Mouse (Mus musculus): ENCODE results near the gene Kcnmb2. TPM values are rescaled to one million over a fixed set of nuclear protein-coding genes. Genes with fewer than 3 reads are reported as not detected.
A peak's percentile ranks its signal among the peaks of the same experiment; 100 is the strongest.

Gene Kcnmb2
- polyA plus RNA-seq (2015; fragmentation: Nextera tagmentation; extraction: Ambion mirVana): 0.52 and 0.56 TPM in 2 replicates

DNA sequence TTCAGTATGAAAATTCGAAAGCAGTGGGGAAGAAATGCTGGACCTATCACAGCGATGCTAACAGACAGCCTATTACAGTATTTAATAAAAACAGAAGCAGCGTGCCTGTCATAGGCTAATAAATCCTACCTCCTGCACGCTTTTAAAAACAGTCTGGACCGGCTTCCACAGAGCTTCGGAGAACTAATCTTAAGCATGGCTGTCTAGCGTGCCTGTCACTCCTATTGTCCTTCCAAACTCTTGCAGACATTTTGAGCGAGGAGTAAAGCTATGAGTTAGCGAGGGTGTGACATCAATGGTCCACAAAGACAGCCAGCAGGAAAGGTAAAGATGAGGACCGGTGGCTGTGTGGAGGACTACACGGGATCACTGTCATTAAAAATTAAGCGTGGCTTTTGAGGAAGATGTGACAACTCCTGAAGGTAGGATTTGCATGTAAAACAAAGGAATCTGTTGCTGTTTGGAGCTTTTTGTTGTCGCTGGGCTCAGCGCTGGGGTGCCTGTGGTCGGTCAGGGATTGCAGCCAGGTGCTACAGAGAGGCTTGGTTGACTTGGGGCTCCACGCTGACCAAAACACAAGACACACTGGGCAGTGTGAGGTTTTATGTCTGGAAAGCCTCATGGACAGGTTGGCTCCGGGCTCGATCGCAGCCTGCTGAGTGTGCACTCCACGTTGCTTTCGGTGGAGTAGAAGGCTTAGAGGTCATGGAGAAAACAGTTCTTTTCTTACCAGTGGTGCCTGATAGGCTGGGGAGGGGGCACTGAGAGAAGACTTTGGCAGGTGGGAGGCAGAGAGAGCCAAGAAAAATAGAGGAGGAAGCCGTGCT is at the start of gene Kcnmb2:
Gene Kcnmb2 (plus strand): TSS at position 4 of the 827 bp plus-strand sequence.
- H3K9me3 ChIP-seq: no peaks in the 10 kb centered on the region
- WGBS: 4% methylated on average over 22 of the region's 22 CpGs
- H3K4me2 ChIP-seq: peak within 1 kb of the TSS; percentile 53
- peaks cover 22% of the 10 kb centered on the region for H3K4me1 ChIP-seq
- H3K36me3 ChIP-seq: no peaks in the 10 kb centered on the region
- H3K4me3 ChIP-seq: peak within 1 kb of the TSS; percentile 18
- H3K9ac ChIP-seq: 0 out of 2 replicates have a peak within 1 kb of the TSS, but pooled peaks have one; percentile 11
- no peak for ATAC-seq (ENCODE audit: borderline replicate concordance, extremely low read depth, low FRiP score, low TSS enrichment)
- H3K27me3 ChIP-seq: no peaks in the 10 kb centered on the region
- no peak within 1 kb of the TSS for H3K27ac ChIP-seq

- no peak for ATAC-seq (ENCODE audit: borderline replicate concordance, extremely low read depth, low FRiP score, low TSS enrichment)
- Histone ChIP-seq H3K27ac (no peak overlapping the region), H3K27me3 (no peaks in the 10 kb centered on the region), H3K9ac (no peak overlapping the region), H3K4me1 (no peaks in the 10 kb centered on the region), H3K9me3 (no peaks in the 10 kb centered on the region), H3K36me3 (no peaks in the 10 kb centered on the region), H3K4me3 (no peak overlapping the region), H3K4me2 (no peak overlapping the region)
- 76% methylated on average over 5 of the region's 5 CpGs for WGBS
Observed at GRCm38 (mm10) chr3:31863522-31863921, 38.8 kb upstream of the Kcnmb2 start.

DNA sequence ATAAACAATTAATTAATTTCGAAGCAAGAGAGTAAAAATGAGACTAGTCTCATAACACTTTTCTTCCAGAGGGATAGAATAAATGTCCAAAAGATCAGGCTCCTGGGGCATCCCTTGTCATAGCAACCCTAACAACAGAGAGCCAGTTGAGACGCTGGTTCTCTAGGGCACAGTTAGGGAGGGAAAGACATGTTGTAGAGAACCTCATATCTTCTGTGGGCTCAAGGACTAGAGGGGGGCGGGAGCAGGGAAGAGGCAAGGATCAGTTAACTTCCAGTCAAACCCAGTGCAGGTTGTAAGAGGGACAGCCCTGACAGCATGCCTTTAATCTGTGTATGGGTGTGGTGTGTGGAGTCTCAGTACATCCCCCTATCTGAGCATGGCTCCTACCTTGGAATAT is 38.2 kb upstream of the Kcnmb2 start:
- no peak overlapping the region for H3K9ac ChIP-seq
- WGBS: 72% methylated on average over 3 of the region's 3 CpGs

DNA sequence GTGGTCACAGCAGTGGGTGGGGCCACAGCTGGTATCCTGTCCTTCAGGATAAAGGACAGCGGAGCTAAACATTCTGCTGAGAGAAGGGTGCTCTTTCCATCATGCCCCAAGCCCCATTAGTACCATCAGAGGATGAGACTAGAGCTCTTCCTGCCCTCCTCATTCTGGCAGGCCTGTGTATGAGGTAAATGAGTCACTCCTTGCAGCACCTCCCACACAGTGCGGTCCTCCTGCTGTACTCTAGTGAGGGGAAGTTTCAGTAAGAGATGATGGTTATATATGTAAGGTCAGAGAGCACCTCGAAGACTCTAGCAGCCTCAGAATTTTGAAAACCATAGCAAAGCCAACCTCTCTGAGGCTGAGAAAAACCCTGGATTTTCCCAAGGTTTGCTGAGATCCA is 30.8 kb upstream of the Kcnmb2 start:
- ATAC-seq (ENCODE audit: borderline replicate concordance, extremely low read depth, low FRiP score, low TSS enrichment): no peak
- no peak overlapping the region for H3K9ac ChIP-seq
- no peak overlapping the region for H3K4me2 ChIP-seq
- H3K4me3 ChIP-seq: no peak overlapping the region
- H3K9me3 ChIP-seq: no peaks in the 10 kb centered on the region
- 77% methylated on average over 3 of the region's 3 CpGs for WGBS
- no peak overlapping the region for H3K27ac ChIP-seq
- H3K27me3 ChIP-seq: no peaks in the 10 kb centered on the region
- no peaks in the 10 kb centered on the region for H3K4me1 ChIP-seq
- H3K36me3 ChIP-seq: no peaks in the 10 kb centered on the region

More for the DNA sequence above, 38.2 kb upstream of the Kcnmb2 start:
- H3K27ac ChIP-seq: no peak overlapping the region
- H3K36me3 ChIP-seq: no peaks in the 10 kb centered on the region
- H3K4me1 ChIP-seq: no peaks in the 10 kb centered on the region
- H3K27me3 ChIP-seq: no peaks in the 10 kb centered on the region
- no peak for ATAC-seq (ENCODE audit: borderline replicate concordance, extremely low read depth, low FRiP score, low TSS enrichment)
- H3K4me3 ChIP-seq: no peak overlapping the region
- H3K4me2 ChIP-seq: no peak overlapping the region
- H3K9me3 ChIP-seq: no peaks in the 10 kb centered on the region

DNA sequence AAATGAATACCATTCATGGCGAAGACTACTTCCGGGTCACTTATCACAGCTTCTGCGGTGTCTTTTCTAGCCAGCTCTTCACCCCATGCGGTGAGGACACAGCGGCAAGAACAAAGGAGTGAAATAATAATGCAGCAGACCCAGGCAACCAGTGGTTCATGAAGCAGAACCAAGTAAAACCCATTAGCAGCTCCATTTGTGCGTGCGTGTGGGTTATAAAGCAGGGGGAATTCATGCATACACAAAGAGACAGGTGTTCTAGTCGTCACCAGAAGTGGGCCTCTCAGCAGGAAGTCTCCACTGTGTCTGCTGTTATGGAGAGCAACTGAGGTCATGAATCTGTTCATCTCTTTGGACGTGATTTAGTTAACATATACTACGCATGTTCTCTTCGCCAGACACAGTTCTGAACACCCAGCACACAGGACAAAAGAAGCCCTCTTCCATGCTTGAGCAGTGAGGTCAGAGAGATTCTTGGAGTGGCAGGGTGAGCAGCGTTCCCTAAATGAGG is 19.6 kb upstream of the Kcnmb2 start:
- Histone ChIP-seq H3K4me3 (no peak overlapping the region), H3K4me1 (no peaks in the 10 kb centered on the region), H3K27ac (no peak overlapping the region), H3K4me2 (no peak overlapping the region), H3K9me3 (no peaks in the 10 kb centered on the region), H3K9ac (no peak overlapping the region), H3K27me3 (no peaks in the 10 kb centered on the region), H3K36me3 (no peaks in the 10 kb centered on the region)
- WGBS: 85% methylated on average over 12 of the region's 12 CpGs
- no peak for ATAC-seq (ENCODE audit: borderline replicate concordance, extremely low read depth, low FRiP score, low TSS enrichment)

DNA sequence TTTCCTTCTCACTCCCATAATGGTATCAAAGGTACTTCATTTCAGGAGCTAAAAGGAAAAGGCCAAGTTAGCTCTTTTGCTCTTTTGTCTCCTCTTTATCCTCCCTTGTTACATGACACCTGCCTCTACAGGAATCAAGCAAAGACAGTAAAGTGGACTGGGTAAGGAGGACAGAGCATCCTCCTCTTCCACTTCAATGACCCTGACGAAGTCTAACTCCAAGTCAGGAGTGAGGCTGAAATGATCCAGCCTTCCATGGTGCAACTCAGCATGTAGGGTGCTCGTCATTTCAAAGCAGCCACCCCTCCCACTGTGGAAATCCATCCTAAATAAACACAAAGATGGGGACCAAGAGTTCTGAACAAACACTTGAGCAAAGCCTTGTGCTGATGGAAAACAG is 9.7 kb upstream of the Kcnmb2 start:
- WGBS: 26% methylated on average over 2 of the region's 2 CpGs
- Histone ChIP-seq H3K27ac (no peak overlapping the region), H3K4me3 (no peak overlapping the region), H3K27me3 (no peaks in the 10 kb centered on the region), H3K36me3 (no peaks in the 10 kb centered on the region), H3K4me2 (no peak overlapping the region), H3K9ac (no peak overlapping the region), H3K9me3 (no peaks in the 10 kb centered on the region), H3K4me1 (no peaks in the 10 kb centered on the region)
- ATAC-seq (ENCODE audit: borderline replicate concordance, extremely low read depth, low FRiP score, low TSS enrichment): no peak

DNA sequence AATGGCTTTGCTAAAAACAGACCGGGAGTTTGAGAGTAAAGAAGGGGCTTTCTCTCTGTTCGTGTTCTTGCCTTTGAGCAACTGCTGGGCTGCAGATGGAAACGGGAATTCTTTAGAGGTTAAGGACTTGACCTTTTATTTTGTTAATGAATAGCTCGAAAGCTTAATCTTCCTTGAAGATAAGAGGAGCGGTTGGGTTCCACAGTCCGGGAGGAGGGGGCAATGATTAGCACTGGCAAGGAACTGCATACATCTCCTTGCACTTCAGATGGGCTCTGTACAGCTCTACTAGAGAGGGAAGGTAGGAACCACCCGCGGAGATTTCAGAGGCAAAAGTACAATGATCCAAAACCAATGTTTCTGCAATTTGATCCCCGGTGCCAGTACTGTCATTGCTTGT is 1.2 kb downstream of the Kcnmb2 start:
- 2% methylated on average over 9 of the region's 9 CpGs for WGBS
- Histone ChIP-seq H3K27me3 (no peaks in the 10 kb centered on the region), H3K4me1 (peaks cover 22% of the 10 kb centered on the region), H3K27ac (no peak overlapping the region), H3K4me3 (0 out of 2 replicates have a peak overlapping the region, but pooled peaks have one; percentile 18), H3K9ac (no peak overlapping the region), H3K9me3 (no peaks in the 10 kb centered on the region), H3K36me3 (no peaks in the 10 kb centered on the region), H3K4me2 (peak overlapping the region; percentile 53)
- no peak for ATAC-seq (ENCODE audit: borderline replicate concordance, extremely low read depth, low FRiP score, low TSS enrichment)

DNA sequence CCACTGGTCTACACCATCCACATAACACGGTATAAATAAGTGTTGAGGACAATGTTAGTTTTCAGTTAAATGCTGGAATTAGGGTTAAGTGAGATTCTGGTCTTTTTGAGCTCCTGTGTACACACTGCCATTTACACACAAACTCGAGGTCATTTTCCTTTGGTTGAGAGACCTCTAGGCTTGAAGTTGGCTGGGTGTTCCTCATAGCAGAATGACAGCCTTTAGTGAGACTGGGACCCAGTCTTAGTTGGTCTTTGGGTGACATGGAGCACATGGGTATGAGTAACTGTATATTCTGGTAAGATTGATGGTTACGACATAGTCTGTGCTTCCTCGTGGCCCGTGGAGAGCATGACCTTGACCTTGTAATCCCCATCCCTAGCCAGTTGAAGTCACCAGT is 1.8 kb downstream of the Kcnmb2 start:
- Histone ChIP-seq H3K9ac (no peak overlapping the region), H3K27me3 (no peaks in the 10 kb centered on the region), H3K4me3 (no peak overlapping the region), H3K4me2 (no peak overlapping the region), H3K4me1 (peaks cover 22% of the 10 kb centered on the region), H3K27ac (no peak overlapping the region), H3K36me3 (no peaks in the 10 kb centered on the region), H3K9me3 (no peaks in the 10 kb centered on the region)
- WGBS: 40% methylated on average over 5 of the region's 5 CpGs
- no peak for ATAC-seq (ENCODE audit: borderline replicate concordance, extremely low read depth, low FRiP score, low TSS enrichment)

DNA sequence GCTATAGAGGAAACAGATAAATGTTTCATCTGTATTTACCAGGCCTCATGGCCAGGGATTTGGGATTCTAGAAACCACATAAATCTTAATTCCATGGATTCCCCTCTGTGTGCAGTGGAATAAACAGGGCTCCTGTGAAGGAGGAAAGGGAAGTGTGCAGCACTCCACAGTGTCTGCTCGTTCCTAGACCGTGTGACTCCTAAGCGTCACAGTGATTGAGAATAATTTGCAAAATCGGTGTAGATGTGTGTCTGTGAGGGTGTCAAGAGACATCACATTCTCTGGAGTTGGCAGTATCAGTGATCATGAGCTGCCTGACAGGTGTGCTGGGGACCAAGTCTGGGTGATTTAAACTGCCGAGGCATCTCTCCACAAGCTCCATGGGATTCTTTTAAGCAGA is 8.9 kb downstream of the Kcnmb2 start:
- no peak for ATAC-seq (ENCODE audit: borderline replicate concordance, extremely low read depth, low FRiP score, low TSS enrichment)
- peaks cover 4% of the 10 kb centered on the region; the same call in 1 of the 2 replicates for H3K4me1 ChIP-seq
- no peak overlapping the region for H3K9ac ChIP-seq
- no peak overlapping the region for H3K27ac ChIP-seq
- no peaks in the 10 kb centered on the region for H3K9me3 ChIP-seq
- no peak overlapping the region for H3K4me2 ChIP-seq
- no peak overlapping the region for H3K4me3 ChIP-seq
- 23% methylated on average over 5 of the region's 5 CpGs for WGBS
- H3K27me3 ChIP-seq: no peaks in the 10 kb centered on the region
- H3K36me3 ChIP-seq: no peaks in the 10 kb centered on the region

- Histone ChIP-seq H3K27ac (no peak overlapping the region), H3K27me3 (no peaks in the 10 kb centered on the region), H3K36me3 (no peaks in the 10 kb centered on the region), H3K9ac (no peak overlapping the region), H3K4me3 (no peak overlapping the region), H3K4me1 (peaks cover 4% of the 10 kb centered on the region; the same call in 1 of the 2 replicates), H3K9me3 (no peaks in the 10 kb centered on the region), H3K4me2 (no peak overlapping the region)
- 28% methylated on average over 3 of the region's 3 CpGs for WGBS
- ATAC-seq (ENCODE audit: borderline replicate concordance, extremely low read depth, low FRiP score, low TSS enrichment): no peak
Observed at GRCm38 (mm10) chr3:31911690-31912089, 9.4 kb downstream of the Kcnmb2 start.

DNA sequence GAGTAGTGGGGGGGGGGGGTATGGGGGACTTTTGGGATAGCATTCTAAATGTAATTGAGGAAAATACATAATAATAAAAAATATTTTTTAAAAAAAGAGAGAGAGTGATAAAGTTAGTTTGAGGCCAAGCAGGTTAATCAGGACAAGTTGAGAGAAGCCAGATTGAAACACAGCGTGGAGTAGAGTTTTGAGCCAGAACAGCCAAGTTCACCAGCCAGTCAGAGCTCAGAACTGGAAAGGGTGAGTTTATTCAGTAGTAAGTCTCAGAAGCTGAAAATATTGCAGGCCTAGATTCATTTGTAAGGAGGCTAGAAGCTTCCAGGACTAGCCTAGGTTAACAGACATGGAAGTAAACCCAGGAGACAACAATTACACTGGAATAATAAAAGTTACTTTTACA is 26.2 kb downstream of the Kcnmb2 start:
- Histone ChIP-seq H3K9ac (no peak overlapping the region), H3K36me3 (no peaks in the 10 kb centered on the region), H3K27me3 (no peaks in the 10 kb centered on the region), H3K4me2 (no peak overlapping the region), H3K9me3 (no peaks in the 10 kb centered on the region), H3K27ac (no peak overlapping the region), H3K4me1 (no peaks in the 10 kb centered on the region), H3K4me3 (no peak overlapping the region)
- 89% methylated on average over 1 of the region's 1 CpGs for WGBS
- ATAC-seq (ENCODE audit: borderline replicate concordance, extremely low read depth, low FRiP score, low TSS enrichment): no peak

DNA sequence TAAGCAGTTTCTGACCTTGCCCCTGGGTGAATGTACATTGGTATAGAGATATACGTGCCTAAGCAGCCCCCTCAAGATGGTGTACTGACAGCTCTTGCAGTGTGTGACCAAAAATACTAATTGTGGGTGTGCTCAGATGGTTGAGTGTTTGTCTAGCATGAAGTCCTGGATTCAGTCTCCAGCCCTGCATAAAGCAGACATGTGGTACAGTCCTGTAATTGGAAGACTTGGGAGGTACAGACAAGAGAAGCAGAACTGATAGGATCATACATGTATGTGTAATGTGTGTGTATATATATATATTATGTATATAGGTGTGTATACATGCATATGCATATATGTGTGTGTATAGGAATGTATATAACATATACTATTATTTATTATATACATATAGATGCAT is 32.4 kb downstream of the Kcnmb2 start:
- H3K4me1 ChIP-seq: no peaks in the 10 kb centered on the region
- H3K27ac ChIP-seq: no peak overlapping the region
- no peaks in the 10 kb centered on the region for H3K36me3 ChIP-seq
- no peak overlapping the region for H3K4me2 ChIP-seq
- no peaks in the 10 kb centered on the region for H3K9me3 ChIP-seq
- no peaks in the 10 kb centered on the region for H3K27me3 ChIP-seq
- WGBS: 40% methylated on average over 1 of the region's 1 CpGs
- H3K4me3 ChIP-seq: no peak overlapping the region
- H3K9ac ChIP-seq: no peak overlapping the region
- ATAC-seq (ENCODE audit: borderline replicate concordance, extremely low read depth, low FRiP score, low TSS enrichment): no peak

Measured in lung, embryonic 15.5 days (tissue).